Mouse (Mus musculus): ENCODE data around the gene Lsr. TPM values are rescaled to one million over a fixed set of nuclear protein-coding genes. Genes with fewer than 3 reads are reported as not detected.

Lsr gene
- polyA plus RNA-seq, 1 experiment, result not detected

DNA sequence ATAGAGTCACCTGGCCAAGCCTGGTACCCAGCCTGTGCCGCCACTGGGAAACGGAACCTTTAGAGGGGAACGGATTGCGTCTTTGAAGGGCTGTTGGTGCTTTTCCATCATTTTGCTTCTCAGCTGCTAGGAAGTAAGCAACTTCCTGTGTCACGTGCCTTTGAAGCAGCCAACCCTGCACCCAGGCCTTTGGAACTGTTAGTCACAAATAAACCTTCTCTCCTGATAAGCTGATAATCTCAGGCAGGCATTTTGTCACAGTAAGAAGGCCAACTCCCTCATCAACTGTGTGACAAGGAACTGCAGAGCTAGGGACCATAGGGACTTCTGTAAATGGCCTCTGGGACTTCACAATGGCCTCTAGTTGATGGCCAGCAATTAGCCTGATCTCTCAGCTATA is 18.9 kb upstream of the Lsr start:
- TF ChIP-seq CTCF (IDR thresholded peaks at IDR 0.05; ENCODE audit: borderline replicate concordance, insufficient read depth, low read length) (no peak), POLR2A (IDR thresholded peaks at IDR 0.05; ENCODE audit: low read depth, low read length) (no peak)
- H3K4me1 ChIP-seq (ENCODE audit: control insufficient read depth, insufficient read depth, low read length), result no peaks in the 10 kb centered on the region
- H3K4me3 ChIP-seq (ENCODE audit: insufficient read depth, low read length), result no peak overlapping the region
- H3K27ac ChIP-seq (ENCODE audit: insufficient read depth, low read length), result no peak overlapping the region

DNA sequence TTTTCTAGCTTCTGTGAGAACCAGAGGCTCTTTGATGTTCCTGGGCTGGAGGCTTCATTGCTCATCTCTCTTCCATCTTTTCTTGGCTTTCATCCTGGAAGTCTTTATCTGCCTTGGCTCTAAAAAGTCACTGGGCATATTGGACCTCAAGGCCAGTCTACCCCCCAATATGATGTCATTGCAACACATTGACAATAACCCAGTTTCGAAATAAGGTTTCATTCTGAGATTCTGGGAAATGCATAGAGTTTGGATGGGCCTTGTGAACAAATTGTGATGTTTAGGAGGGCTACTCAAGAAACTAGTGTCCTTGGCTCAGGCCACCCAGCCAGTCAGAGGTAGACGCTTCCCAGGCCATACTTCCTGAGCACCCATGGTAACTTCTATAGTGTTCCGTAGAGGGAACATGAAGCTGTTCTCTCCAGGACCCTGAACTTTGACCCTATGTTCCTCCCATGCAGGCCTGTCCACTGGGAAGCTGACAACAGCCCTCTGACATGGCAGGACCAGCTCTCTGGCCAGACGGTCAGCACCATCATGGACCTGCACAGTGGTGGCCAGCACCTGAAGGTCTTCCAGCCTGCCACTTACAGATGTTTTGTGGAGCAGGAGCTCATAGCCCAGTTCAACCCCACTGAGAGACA is 15.4 kb upstream of the Lsr start:
- Histone ChIP-seq H3K27ac (ENCODE audit: insufficient read depth, low read length) (no peak overlapping the region), H3K4me3 (ENCODE audit: insufficient read depth, low read length) (no peak overlapping the region), H3K4me1 (ENCODE audit: control insufficient read depth, insufficient read depth, low read length) (no peaks in the 10 kb centered on the region)
- TF ChIP-seq POLR2A (IDR thresholded peaks at IDR 0.05; ENCODE audit: low read depth, low read length) (no peak), CTCF (IDR thresholded peaks at IDR 0.05; ENCODE audit: borderline replicate concordance, insufficient read depth, low read length) (no peak)

DNA sequence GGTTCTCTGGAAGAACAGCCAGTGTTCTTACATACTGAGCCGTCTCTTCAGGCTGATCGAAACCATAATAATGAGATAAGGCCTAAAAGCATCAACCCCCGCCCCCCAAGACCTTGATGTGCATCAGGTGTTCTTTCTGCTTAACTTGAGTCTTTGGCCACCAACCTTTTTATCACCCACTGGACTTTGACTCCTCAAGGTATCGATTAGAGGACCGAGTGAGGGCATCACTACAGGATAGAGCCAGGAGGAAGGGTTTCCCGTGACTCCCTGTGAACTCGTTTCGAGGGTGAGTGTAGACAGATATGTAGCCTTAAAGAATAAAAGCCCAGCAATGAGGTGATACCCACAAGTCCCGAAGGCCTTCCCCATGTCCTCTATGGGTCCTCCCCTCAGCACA is 12.1 kb upstream of the Lsr start:
- Histone ChIP-seq H3K27ac (ENCODE audit: insufficient read depth, low read length) (no peak overlapping the region), H3K4me1 (ENCODE audit: control insufficient read depth, insufficient read depth, low read length) (no peaks in the 10 kb centered on the region), H3K4me3 (ENCODE audit: insufficient read depth, low read length) (no peak overlapping the region)
- TF ChIP-seq CTCF (IDR thresholded peaks at IDR 0.05; ENCODE audit: borderline replicate concordance, insufficient read depth, low read length) (no peak), POLR2A (IDR thresholded peaks at IDR 0.05; ENCODE audit: low read depth, low read length) (no peak)

DNA sequence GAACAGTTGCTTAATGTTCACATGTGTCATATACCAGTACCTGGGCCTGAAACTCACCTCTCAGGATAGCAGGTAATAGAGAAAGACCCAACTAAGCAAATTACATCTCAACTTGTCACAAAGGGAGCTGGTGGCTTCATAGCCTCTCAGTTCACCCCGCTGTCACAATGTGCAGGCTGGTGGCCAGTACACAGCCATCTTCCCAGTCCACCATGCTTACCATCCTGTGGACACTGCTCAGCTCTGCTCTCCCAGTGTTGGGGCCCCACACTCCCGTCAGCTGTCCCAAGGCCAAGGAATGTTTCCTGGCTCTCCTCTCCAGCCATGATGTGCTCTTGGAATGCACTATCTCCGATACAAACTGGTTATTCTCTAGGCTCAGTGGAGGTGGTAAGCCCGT is 8.4 kb upstream of the Lsr start:
- Histone ChIP-seq H3K4me1 (ENCODE audit: control insufficient read depth, insufficient read depth, low read length) (no peaks in the 10 kb centered on the region), H3K4me3 (ENCODE audit: insufficient read depth, low read length) (no peak overlapping the region), H3K27ac (ENCODE audit: insufficient read depth, low read length) (no peak overlapping the region)
- TF ChIP-seq CTCF (IDR thresholded peaks at IDR 0.05; ENCODE audit: borderline replicate concordance, insufficient read depth, low read length) (no peak), POLR2A (IDR thresholded peaks at IDR 0.05; ENCODE audit: low read depth, low read length) (no peak)

DNA sequence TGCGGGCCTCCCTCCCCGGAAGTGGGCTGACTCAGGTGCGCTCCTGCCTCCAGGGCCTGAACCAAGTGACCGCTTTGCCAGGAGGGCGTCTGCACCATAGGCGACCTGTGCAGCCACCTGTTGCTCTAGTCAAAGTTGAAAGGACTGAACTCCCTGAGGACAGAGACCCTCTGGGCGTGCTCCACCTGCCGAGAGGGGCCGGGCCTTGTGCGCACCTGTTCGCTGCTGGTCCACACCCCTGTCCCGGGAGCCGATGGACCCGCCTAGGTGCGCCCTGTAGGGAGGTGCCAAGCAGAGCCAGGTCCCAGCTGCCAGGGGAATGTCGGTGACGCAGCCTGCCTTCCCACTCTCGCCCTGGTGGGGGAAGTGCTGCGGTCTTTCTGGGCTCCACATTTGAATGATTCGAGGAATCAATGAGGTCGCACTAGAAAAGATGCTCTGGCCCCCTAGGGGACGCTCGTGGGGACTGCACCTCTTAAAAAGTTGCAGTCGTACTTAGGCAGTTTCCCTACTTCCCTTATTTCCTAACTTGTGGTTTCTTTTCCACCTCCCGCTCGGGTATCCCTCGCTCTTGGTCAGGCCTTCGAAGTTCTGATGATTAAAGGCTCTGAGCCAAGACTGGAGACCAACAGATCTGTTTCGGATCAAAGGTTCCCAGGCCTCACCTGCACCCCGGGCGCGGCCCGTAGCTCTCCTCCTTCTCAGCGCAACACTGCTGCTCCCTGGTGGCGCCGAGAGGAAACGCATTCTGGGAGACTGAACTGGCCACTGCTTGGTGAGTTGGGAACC is 431 bp upstream of the Lsr start, which contains the start of gene Fam187b:
Gene Fam187b (plus strand): TSS at position 290 of the 789 bp plus-strand sequence.
- H3K4me3 ChIP-seq (ENCODE audit: insufficient read depth, low read length), result peak within 1 kb of the TSS; percentile 34
- TF ChIP-seq CTCF (IDR thresholded peaks at IDR 0.05; ENCODE audit: borderline replicate concordance, insufficient read depth, low read length) (peak; percentile 95), POLR2A (IDR thresholded peaks at IDR 0.05; ENCODE audit: low read depth, low read length) (no peak)
- no peaks in the 10 kb centered on the region for H3K4me1 ChIP-seq (ENCODE audit: control insufficient read depth, insufficient read depth, low read length)
- H3K27ac ChIP-seq (ENCODE audit: insufficient read depth, low read length), result no peak within 1 kb of the TSS

DNA sequence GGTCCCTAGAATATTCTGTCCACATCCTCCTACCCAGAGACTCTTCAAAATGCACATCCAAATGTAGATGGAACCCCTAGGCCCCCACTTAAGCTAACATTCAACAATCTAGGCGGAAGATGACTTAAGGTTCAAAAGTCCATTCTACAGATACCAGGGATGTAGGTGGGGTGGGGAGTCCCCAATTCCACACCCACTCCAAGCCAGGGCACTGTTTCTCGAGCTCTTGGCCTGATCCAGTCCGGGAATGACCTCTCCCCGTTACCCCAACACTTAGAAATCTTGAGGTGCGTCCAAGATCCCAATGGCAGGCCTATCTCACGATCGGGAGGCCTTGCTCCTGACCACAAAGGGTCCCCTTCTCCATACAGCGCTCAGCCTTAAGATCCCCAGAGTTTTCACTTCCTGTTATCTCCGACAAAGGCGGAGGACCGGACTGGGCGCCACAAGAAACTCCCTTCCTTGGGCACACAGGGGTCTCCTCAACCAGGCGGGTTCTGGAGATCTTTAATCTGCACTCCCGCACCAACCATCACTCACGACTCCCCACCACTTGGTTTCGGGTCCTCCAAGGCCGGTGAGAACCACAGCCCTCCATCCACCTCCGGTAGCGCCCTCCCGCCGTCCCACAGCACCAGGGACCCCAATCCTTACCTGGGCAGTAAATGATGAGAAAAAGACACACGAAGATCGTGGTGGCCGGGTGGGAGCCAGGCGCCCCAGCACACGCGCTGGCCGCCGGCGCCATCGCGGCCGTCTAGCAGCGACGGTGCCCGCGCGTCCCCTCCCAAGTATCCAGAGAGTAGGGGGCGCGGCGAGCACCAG is 626 bp downstream of the Lsr start:
- no peak for TF ChIP-seq CTCF (IDR thresholded peaks at IDR 0.05; ENCODE audit: borderline replicate concordance, insufficient read depth, low read length)
- no peak for TF ChIP-seq POLR2A (IDR thresholded peaks at IDR 0.05; ENCODE audit: low read depth, low read length)
- Histone ChIP-seq H3K4me1 (ENCODE audit: control insufficient read depth, insufficient read depth, low read length) (no peaks in the 10 kb centered on the region), H3K27ac (ENCODE audit: insufficient read depth, low read length) (no peak overlapping the region), H3K4me3 (ENCODE audit: insufficient read depth, low read length) (no peak overlapping the region)

DNA sequence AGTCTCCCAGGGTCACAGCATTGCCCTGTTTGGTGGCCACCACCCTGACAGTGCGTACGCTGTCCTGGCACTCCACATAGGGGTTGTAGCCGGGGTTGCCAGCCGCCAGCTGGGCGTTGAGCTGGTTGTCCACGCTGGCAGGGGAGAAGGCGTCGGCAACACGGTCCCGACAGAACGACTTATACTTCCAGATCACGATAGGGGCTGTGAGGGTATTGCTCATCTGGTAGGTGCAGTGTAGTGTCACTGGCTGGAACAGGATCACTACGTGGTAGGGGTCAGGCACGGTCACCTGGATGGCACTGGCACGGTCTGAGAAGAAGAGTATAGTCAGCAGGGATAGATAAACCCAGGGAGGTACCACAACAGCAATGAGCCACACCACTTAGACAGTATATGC is 1.4 kb downstream of the Lsr start:
- TF ChIP-seq POLR2A (IDR thresholded peaks at IDR 0.05; ENCODE audit: low read depth, low read length) (no peak), CTCF (IDR thresholded peaks at IDR 0.05; ENCODE audit: borderline replicate concordance, insufficient read depth, low read length) (no peak)
- no peak overlapping the region for H3K27ac ChIP-seq (ENCODE audit: insufficient read depth, low read length)
- H3K4me3 ChIP-seq (ENCODE audit: insufficient read depth, low read length), result no peak overlapping the region
- no peaks in the 10 kb centered on the region for H3K4me1 ChIP-seq (ENCODE audit: control insufficient read depth, insufficient read depth, low read length)

DNA sequence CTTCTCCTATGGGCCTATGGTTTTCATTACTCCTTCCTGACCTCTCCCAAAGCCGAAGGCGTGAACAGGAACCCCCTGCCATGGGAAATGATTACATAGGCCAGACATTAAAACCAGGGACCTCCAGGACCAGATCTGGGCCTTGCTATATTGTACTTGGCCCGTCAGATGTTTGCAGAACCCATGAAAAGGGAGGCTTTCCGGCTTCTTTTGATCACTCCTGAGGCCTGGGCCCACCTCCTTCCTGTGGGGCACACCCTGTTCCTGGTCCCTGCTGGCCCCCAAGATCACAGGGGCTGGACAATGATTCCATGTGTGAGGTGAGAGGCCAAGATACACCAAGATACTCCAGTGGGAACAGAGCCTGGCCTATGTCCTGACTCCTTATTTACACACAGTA is 4.1 kb downstream of the Lsr start:
- Histone ChIP-seq H3K27ac (ENCODE audit: insufficient read depth, low read length) (no peak overlapping the region), H3K4me1 (ENCODE audit: control insufficient read depth, insufficient read depth, low read length) (no peaks in the 10 kb centered on the region), H3K4me3 (ENCODE audit: insufficient read depth, low read length) (no peak overlapping the region)
- TF ChIP-seq POLR2A (IDR thresholded peaks at IDR 0.05; ENCODE audit: low read depth, low read length) (no peak), CTCF (IDR thresholded peaks at IDR 0.05; ENCODE audit: borderline replicate concordance, insufficient read depth, low read length) (no peak)

DNA sequence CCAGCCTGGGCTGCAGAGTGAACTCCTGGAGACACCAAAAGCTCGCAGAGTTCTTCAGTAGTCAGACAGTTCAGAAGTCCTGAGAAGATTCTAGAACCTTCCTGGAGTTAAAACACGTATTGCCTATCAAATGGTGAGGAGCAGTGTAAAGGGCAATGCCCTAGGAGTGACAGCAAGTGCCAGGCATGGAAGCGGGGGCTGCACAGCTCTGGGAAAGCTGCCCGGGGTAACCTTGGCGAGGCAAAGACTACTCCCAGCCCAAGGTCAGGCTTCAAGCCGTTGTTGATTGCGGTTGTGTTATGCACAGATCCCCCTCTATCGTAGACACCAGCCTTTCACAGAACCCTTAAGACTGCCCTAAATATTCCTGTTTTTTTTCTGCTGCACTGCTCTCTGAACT is 4.7 kb downstream of the Lsr start:
- Histone ChIP-seq H3K4me1 (ENCODE audit: control insufficient read depth, insufficient read depth, low read length) (no peaks in the 10 kb centered on the region), H3K4me3 (ENCODE audit: insufficient read depth, low read length) (no peak overlapping the region), H3K27ac (ENCODE audit: insufficient read depth, low read length) (no peak overlapping the region)
- no peak for TF ChIP-seq CTCF (IDR thresholded peaks at IDR 0.05; ENCODE audit: borderline replicate concordance, insufficient read depth, low read length)
- no peak for TF ChIP-seq POLR2A (IDR thresholded peaks at IDR 0.05; ENCODE audit: low read depth, low read length)
